Mouse (Mus musculus): Measurements from ENCODE around the gene Rnls.

GRCm38 (mm10) chr19:33159897-33160296, 232.2 kb downstream of the Rnls start:
- TF ChIP-seq CTCF (conservative IDR thresholded peaks at IDR 0.05 in 1 of 2, IDR thresholded peaks at IDR 0.05 in 1 of 2; ENCODE audit: low read depth in 2 of 2, low read length in 2 of 2) (no peak), ETS1 (conservative IDR thresholded peaks at IDR 0.05; ENCODE audit: low read depth, low read length) (peak; percentile 70), HCFC1 (IDR thresholded peaks at IDR 0.05; ENCODE audit: low read depth, low read length) (no peak), POLR2A (IDR thresholded peaks at IDR 0.05; ENCODE audit: low read depth, low read length) (no peak), MXI1 (IDR thresholded peaks at IDR 0.05; ENCODE audit: low read depth, low read length) (no peak), NRF1 (IDR thresholded peaks at IDR 0.05; ENCODE audit: low read depth, low read length) (no peak), USF2 (conservative IDR thresholded peaks at IDR 0.05; ENCODE audit: low read depth, low read length) (no peak)

All from CH12.LX (cell line).